Mouse (Mus musculus) spleen, adult 2 months (tissue): ENCODE measurements around the gene Cbarp.

Experiments used
- CTCF ChIP-seq: fragments of 200-500 bp; IDR thresholded peaks from 2 replicates; pipeline ENCODE4 v1.5.1; 2011; ENCODE audit warnings: mild to moderate bottlenecking, inconsistent platforms; ENCODE audit not compliant: insufficient read depth, insufficient read length, insufficient replicate concordance; ENCODE audit errors: extremely low read depth
- POLR2A ChIP-seq: fragments of 200-500 bp; IDR thresholded peaks from 2 replicates; pipeline ENCODE4 v1.6.1; 2011; ENCODE audit warnings: low read depth, low read length, inconsistent platforms

DNA sequence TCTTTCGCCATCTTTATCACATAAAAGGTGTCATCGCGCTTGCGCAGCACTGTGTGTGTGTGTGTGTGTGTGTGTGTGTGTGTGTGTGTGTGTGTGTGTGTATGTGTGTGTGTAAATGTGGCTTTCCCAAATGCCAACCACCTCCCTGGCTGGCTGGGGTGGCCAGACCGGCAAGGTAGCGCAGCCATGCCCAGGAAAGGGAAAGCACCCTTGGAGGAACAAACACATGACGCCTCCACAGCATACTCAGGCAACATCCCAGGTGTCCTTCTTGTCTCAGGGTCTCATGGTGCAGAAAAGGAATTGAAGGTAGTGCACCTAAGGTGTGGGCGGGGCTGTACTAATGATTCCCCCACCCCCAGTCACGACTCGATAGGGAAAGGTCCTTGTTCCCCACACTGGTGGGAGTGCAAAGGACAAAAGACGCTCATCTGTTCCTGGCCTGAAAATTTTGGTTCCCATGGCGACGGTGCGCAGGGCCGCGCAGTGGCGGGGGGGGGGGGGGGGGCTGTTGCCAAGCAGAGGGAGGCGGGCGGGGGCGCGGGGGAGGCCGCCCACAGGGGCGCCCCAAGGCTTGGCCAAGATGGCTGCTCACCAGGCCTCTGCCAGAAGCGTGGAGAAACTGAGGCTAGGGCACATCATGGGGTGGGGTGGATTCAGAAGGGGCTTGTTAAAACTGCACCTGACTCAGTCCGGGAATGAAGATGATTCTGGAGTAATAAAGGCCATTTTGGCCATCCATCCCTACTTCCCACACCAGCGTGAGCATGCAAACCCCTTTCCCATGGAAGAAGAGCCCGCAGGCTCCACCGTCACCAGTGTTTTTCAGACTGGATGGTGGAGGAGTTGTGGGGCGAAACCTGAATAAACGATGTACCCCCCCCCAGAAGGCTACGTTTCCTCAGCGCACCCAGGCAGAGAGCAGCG, 2.7 kb downstream of the Cbarp start:
- TF ChIP-seq CTCF (no peak), POLR2A (no peak)
